Mouse (Mus musculus): ENCODE results near the gene Snn.

DNA sequence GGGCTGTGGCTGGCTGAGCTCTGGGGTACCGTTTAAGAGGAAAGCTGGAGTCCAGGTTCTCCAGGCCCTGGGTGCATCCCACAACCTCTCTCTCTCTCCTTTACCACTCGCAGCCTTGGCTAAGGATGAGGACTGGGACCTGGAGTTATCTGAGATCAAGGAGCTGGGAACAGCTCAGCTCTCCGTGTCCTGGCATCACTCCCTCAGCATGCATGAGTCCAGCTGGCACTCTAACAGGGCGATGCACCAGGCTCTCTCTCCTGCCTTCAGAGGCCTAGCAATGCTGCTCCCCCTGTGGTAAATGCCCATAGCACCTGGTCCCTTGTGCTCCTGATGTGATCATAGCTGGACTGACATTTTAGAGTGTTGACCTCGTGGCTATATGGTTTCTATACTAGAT, 10.4 kb downstream of the Snn start:
- TF ChIP-seq CTCF (IDR thresholded peaks at IDR 0.05) = no peak
- no peak for TF ChIP-seq EP300 (IDR thresholded peaks at IDR 0.05; ENCODE audit: insufficient read depth, low read depth, low read length)
